Mouse (Mus musculus) liver, postnatal 0 days (tissue): Measurements from ENCODE around the gene H13.

Experiments used
- CTCF ChIP-seq: sonication (generic); IDR thresholded peaks from 2 replicates; pipeline ENCODE4 v1.5.1; 2016; ENCODE audit warnings: antibody characterized with exemption, low read depth
- EP300 ChIP-seq: IDR thresholded peaks from 2 replicates; pipeline ENCODE4 v1.6.1; 2016; ENCODE audit warnings: antibody characterized with exemption, low read depth, mild to moderate bottlenecking

GRCm38 (mm10) chr2:152737306-152738221 lies 68.3 kb downstream of the H13 start:
- no peak for TF ChIP-seq CTCF
- TF ChIP-seq EP300: no peak
